Mouse (Mus musculus): Measurements from ENCODE around the gene Sfxn3. TPM values are rescaled to one million over a fixed set of nuclear protein-coding genes. Genes with fewer than 3 reads are reported as not detected.

Sfxn3 gene
- polyA plus RNA-seq, 1 experiment: 43.4 TPM

- H3K36me3 ChIP-seq (ENCODE audit: control insufficient read depth, insufficient read depth): no peaks in the 10 kb centered on the region
- H3K27me3 ChIP-seq (ENCODE audit: control insufficient read depth, insufficient read depth, insufficient read length): no peaks in the 10 kb centered on the region
- TF ChIP-seq SRF (IDR thresholded peaks at IDR 0.05; ENCODE audit: control insufficient read depth, insufficient read length, low read depth) (no peak), TCF3 (IDR thresholded peaks at IDR 0.05; ENCODE audit: insufficient read length, low read depth) (no peak), USF1 (IDR thresholded peaks at IDR 0.05; ENCODE audit: low read depth) (no peak), E2F4 (IDR thresholded peaks at IDR 0.05; ENCODE audit: insufficient read depth) (no peak), TCF12 (IDR thresholded peaks at IDR 0.05; ENCODE audit: insufficient read depth, poor library complexity, severe bottlenecking) (no peak), POLR2A (IDR thresholded peaks at IDR 0.05; ENCODE audit: insufficient read length, low read depth) (no peak)
These were observed 41.9 kb upstream of the Sfxn3 start, which contains the start of gene Twnk for GRCm38 (mm10) chr19:45005444-45005843. Gene Twnk (plus strand): TSS chr19:45005663.

GRCm38 (mm10) chr19:45005957-45006712 is 41.2 kb upstream of the Sfxn3 start, which contains the start of gene Mrpl43:
Gene Mrpl43 (minus strand): TSS chr19:45006442.
- H3K79me2 ChIP-seq (ENCODE audit: control insufficient read depth, insufficient read depth): peaks cover 22% of the 10 kb centered on the region
- H3ac ChIP-seq (ENCODE audit: control insufficient read depth, insufficient read length): peak within 1 kb of the TSS; percentile 87
- H3K4me3 ChIP-seq: peak within 1 kb of the TSS; percentile 97
- H3K4me2 ChIP-seq (ENCODE audit: low read depth): peak within 1 kb of the TSS; percentile 95
- no peaks in the 10 kb centered on the region for H3K36me3 ChIP-seq (ENCODE audit: control insufficient read depth, insufficient read depth)
- H3K27me3 ChIP-seq (ENCODE audit: control insufficient read depth, insufficient read depth, insufficient read length): no peaks in the 10 kb centered on the region
- TF ChIP-seq MYOG (IDR thresholded peaks at IDR 0.05; ENCODE audit: control insufficient read depth in 1 of 3, insufficient read depth in 1 of 3, insufficient read length in 2 of 3, low read depth in 2 of 3): peak in 1 of 3 experiments; percentile 27
- peak; percentile 18 for TF ChIP-seq SRF (IDR thresholded peaks at IDR 0.05; ENCODE audit: control insufficient read depth, insufficient read length, low read depth)
- TF ChIP-seq REST (IDR thresholded peaks at IDR 0.05; ENCODE audit: insufficient read depth, insufficient read length): no peak
- no peak for TF ChIP-seq TCF12 (IDR thresholded peaks at IDR 0.05; ENCODE audit: insufficient read depth, poor library complexity, severe bottlenecking)
- TF ChIP-seq MAX (IDR thresholded peaks at IDR 0.05; ENCODE audit: low read depth): peak; percentile 76
- peak in 1 of 3 experiments; percentile 37 for TF ChIP-seq MYOD1 (IDR thresholded peaks at IDR 0.05; ENCODE audit: control insufficient read depth in 1 of 3, insufficient read length in 2 of 3, low read depth in 2 of 3)
- peak; percentile 59 for TF ChIP-seq USF1 (IDR thresholded peaks at IDR 0.05; ENCODE audit: low read depth)
- peak; percentile 53 for TF ChIP-seq E2F4 (IDR thresholded peaks at IDR 0.05; ENCODE audit: insufficient read depth)
- no peak for TF ChIP-seq CEBPB (IDR thresholded peaks at IDR 0.05; ENCODE audit: insufficient read depth, poor library complexity, severe bottlenecking)
- TF ChIP-seq POLR2A (IDR thresholded peaks at IDR 0.05; ENCODE audit: insufficient read length, low read depth): peak; percentile 62
- TF ChIP-seq TCF3 (IDR thresholded peaks at IDR 0.05; ENCODE audit: insufficient read length, low read depth): no peak
- TF ChIP-seq POLR2AphosphoS2 (IDR thresholded peaks at IDR 0.05; ENCODE audit: insufficient read length, low read depth): no peak

More at GRCm38 (mm10) chr19:45005444-45005843, 41.9 kb upstream of the Sfxn3 start, which contains the start of gene Twnk:
- peaks cover 22% of the 10 kb centered on the region for H3K79me2 ChIP-seq (ENCODE audit: control insufficient read depth, insufficient read depth)
- H3K4me2 ChIP-seq (ENCODE audit: low read depth): peak within 1 kb of the TSS; percentile 95
- H3K4me3 ChIP-seq: peak within 1 kb of the TSS; percentile 97
- H3ac ChIP-seq (ENCODE audit: control insufficient read depth, insufficient read length): peak within 1 kb of the TSS; percentile 87

GRCm38 (mm10) chr19:45007021-45007420 is 40.3 kb upstream of the Sfxn3 start:
- H3K79me2 ChIP-seq (ENCODE audit: control insufficient read depth, insufficient read depth): peaks cover 22% of the 10 kb centered on the region
- H3K4me2 ChIP-seq (ENCODE audit: low read depth): peak overlapping the region; percentile 95
- peak overlapping the region; percentile 87 for H3ac ChIP-seq (ENCODE audit: control insufficient read depth, insufficient read length)
- peak overlapping the region; percentile 97 for H3K4me3 ChIP-seq
- TF ChIP-seq USF1 (IDR thresholded peaks at IDR 0.05; ENCODE audit: low read depth) (no peak), TCF12 (IDR thresholded peaks at IDR 0.05; ENCODE audit: insufficient read depth, poor library complexity, severe bottlenecking) (no peak), POLR2AphosphoS2 (IDR thresholded peaks at IDR 0.05; ENCODE audit: insufficient read length, low read depth) (no peak), TCF3 (IDR thresholded peaks at IDR 0.05; ENCODE audit: insufficient read length, low read depth) (no peak), POLR2A (IDR thresholded peaks at IDR 0.05; ENCODE audit: insufficient read length, low read depth) (no peak)
- H3K36me3 ChIP-seq (ENCODE audit: control insufficient read depth, insufficient read depth): no peaks in the 10 kb centered on the region
- H3K27me3 ChIP-seq (ENCODE audit: control insufficient read depth, insufficient read depth, insufficient read length): no peaks in the 10 kb centered on the region

GRCm38 (mm10) chr19:45007425-45008191 is 39.7 kb upstream of the Sfxn3 start:
- H3ac ChIP-seq (ENCODE audit: control insufficient read depth, insufficient read length): no peak overlapping the region
- H3K27me3 ChIP-seq (ENCODE audit: control insufficient read depth, insufficient read depth, insufficient read length): no peaks in the 10 kb centered on the region
- H3K79me2 ChIP-seq (ENCODE audit: control insufficient read depth, insufficient read depth): peaks cover 22% of the 10 kb centered on the region
- H3K4me2 ChIP-seq (ENCODE audit: low read depth): peak overlapping the region; percentile 95
- no peaks in the 10 kb centered on the region for H3K36me3 ChIP-seq (ENCODE audit: control insufficient read depth, insufficient read depth)
- TF ChIP-seq POLR2AphosphoS2 (IDR thresholded peaks at IDR 0.05; ENCODE audit: insufficient read length, low read depth) (no peak), TCF3 (IDR thresholded peaks at IDR 0.05; ENCODE audit: insufficient read length, low read depth) (no peak), MAX (IDR thresholded peaks at IDR 0.05; ENCODE audit: low read depth) (no peak), CEBPB (IDR thresholded peaks at IDR 0.05; ENCODE audit: insufficient read depth, poor library complexity, severe bottlenecking) (no peak), SRF (IDR thresholded peaks at IDR 0.05; ENCODE audit: control insufficient read depth, insufficient read length, low read depth) (no peak), USF1 (IDR thresholded peaks at IDR 0.05; ENCODE audit: low read depth) (no peak), POLR2A (IDR thresholded peaks at IDR 0.05; ENCODE audit: insufficient read length, low read depth) (no peak), MYOG (IDR thresholded peaks at IDR 0.05; ENCODE audit: control insufficient read depth in 1 of 3, insufficient read depth in 1 of 3, insufficient read length in 2 of 3, low read depth in 2 of 3) (no peak), REST (IDR thresholded peaks at IDR 0.05; ENCODE audit: insufficient read depth, insufficient read length) (no peak), MYOD1 (IDR thresholded peaks at IDR 0.05; ENCODE audit: control insufficient read depth in 1 of 3, insufficient read length in 2 of 3, low read depth in 2 of 3) (no peak), TCF12 (IDR thresholded peaks at IDR 0.05; ENCODE audit: insufficient read depth, poor library complexity, severe bottlenecking) (no peak), E2F4 (IDR thresholded peaks at IDR 0.05; ENCODE audit: insufficient read depth) (no peak)
- peak overlapping the region; percentile 97 for H3K4me3 ChIP-seq
